In the genomic region with DNA sequence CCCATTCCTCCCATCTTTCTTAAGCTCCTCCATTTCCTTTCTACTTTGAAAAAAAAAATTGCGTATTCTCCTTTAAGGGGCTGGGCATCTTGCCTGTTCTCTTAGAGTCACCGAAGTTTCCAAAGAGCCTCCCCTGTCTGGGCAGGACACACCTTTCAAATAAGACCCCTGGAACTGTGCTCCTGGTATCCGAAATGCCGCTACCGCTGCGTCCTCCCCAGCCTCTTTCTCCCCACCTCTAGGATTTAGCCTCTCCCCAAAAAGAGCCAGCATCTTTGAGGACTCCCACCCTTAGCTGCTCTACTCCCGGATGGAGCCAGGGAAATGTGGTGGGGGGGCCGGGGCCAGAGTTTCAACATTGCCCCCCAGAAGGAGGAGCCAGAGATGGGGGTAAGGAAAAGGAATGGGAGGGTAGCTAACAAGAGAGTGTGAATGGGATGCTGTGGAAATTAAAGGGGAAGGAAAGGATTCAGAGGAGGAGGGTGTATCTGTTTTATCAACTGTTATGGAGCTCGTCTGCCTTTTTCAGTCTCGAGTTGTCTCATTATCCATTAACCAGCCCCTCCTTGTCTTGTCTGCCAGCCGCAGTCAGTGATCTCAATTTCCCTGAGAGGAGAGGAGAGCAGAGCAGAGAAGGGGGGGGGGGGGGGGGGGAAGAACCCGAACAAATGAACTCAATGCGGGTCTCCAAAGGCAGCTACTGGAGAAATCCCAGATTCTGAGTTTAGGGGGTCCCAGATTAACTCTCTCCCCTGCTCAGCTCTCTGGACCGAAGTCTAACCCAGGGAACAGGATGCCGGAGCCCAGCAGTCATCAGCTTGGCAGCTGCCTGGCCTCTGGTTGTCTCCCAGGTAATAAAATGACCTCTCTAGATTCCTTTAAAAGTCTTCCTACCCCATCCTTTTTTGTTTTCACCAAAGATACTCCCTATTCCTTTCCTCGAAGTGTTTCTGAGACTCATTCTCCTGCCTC, we compare ENCODE assay signal across 7 mouse cellular contexts. TPM values are rescaled to one million over a fixed set of nuclear protein-coding genes. Genes with fewer than 3 reads are reported as not detected.
DNase-seq lines count a peak whose midpoint lies in the region; ATAC-seq and TF ChIP-seq lines count a peak whose summit lies in the region.

A gene (plus strand): TSS at position 136 of the 972 bp plus-strand sequence.

- H3ac ChIP-seq in C2C12 (ENCODE audit: control insufficient read depth, insufficient read length, low read depth): peak within 1 kb of the TSS; percentile 60

- TF ChIP-seq CTCF in C2C12 (IDR thresholded peaks at IDR 0.05; ENCODE audit: control insufficient read depth, insufficient read depth, insufficient read length): no peak
- no peak for TF ChIP-seq CTCF in MEL (IDR thresholded peaks at IDR 0.05 in 2 of 3, conservative IDR thresholded peaks at IDR 0.05 in 1 of 3; ENCODE audit: control insufficient read depth in 1 of 3, insufficient read depth in 1 of 3, low read depth in 2 of 3, low read length in 3 of 3, poor library complexity in 1 of 3, severe bottlenecking in 1 of 3)

- 7% methylated on average over 16 of the region's 16 CpGs for WGBS in embryonic facial prominence, embryonic 13.5 days
- 8% methylated on average over 16 of the region's 16 CpGs for WGBS in hindbrain, embryonic 10.5 days
- WGBS in limb, embryonic 11.5 days: 8% methylated on average over 14 of the region's 16 CpGs
- WGBS in neural tube, embryonic 14.5 days: 4% methylated on average over 15 of the region's 16 CpGs

- no peak for TF ChIP-seq EP300 in MEL (IDR thresholded peaks at IDR 0.05; ENCODE audit: low read depth in 1 of 2, low read length in 2 of 2)

- no peak for TF ChIP-seq RAD21 in MEL (IDR thresholded peaks at IDR 0.05; ENCODE audit: low read depth, low read length)

- H3K79me2 ChIP-seq in C2C12 (ENCODE audit: control insufficient read depth, insufficient read depth) (no peaks in the 10 kb centered on the region), MEL (ENCODE audit: control insufficient read depth, insufficient read depth, low read length, poor library complexity) (no peaks in the 10 kb centered on the region)

- no peak for DNase-seq in MEL (ENCODE audit: low read depth, low spot score)
- no peak for DNase-seq in hindbrain, embryonic 10.5 days (ENCODE audit: low spot score)
- DNase-seq in limb, embryonic 11.5 days (ENCODE audit: low spot score): peak; percentile 36
- DNase-seq in ovary, postnatal 36 days (ENCODE audit: low spot score): no peak

- peak within 1 kb of the TSS; percentile 88 for H3K4me2 ChIP-seq in embryonic facial prominence, embryonic 13.5 days
- peak within 1 kb of the TSS; percentile 73 for H3K4me2 ChIP-seq in limb, embryonic 11.5 days (ENCODE audit: low read depth, severe bottlenecking)
- peak within 1 kb of the TSS; percentile 93 for H3K4me2 ChIP-seq in neural tube, embryonic 14.5 days (ENCODE audit: low read depth, low read length)

- H3K36me3 ChIP-seq in C2C12 (ENCODE audit: control insufficient read depth, insufficient read depth) (peaks cover 5% of the 10 kb centered on the region), MEL (ENCODE audit: control insufficient read depth in 1 of 2, insufficient read depth in 2 of 2, low read length in 2 of 2) (peaks cover 0 to 9% of the 10 kb centered on the region in 2 experiments; a peak in 2 of 4 replicates)
- H3K36me3 ChIP-seq in embryonic facial prominence, embryonic 13.5 days: peaks cover 16% of the 10 kb centered on the region
- H3K36me3 ChIP-seq in hindbrain, embryonic 10.5 days: no peaks in the 10 kb centered on the region
- H3K36me3 ChIP-seq in limb, embryonic 11.5 days (ENCODE audit: control insufficient read depth, insufficient read depth, low read length): 0 out of 2 replicates have a peak, but pooled peaks cover 2% of the 10 kb centered on the region
- H3K36me3 ChIP-seq in neural tube, embryonic 14.5 days (ENCODE audit: control insufficient read depth, insufficient read depth, low read length): no peaks in the 10 kb centered on the region

- no peak for TF ChIP-seq POLR2A in MEL (IDR thresholded peaks at IDR 0.05; ENCODE audit: control insufficient read depth in 1 of 2, insufficient read depth in 1 of 2, low read depth in 1 of 2, low read length in 2 of 2, poor library complexity in 1 of 2)

- H3K9me3 ChIP-seq in MEL (replicated peaks; ENCODE audit: insufficient read depth, low read length): no peaks in the 10 kb centered on the region
- no peaks in the 10 kb centered on the region for H3K9me3 ChIP-seq in embryonic facial prominence, embryonic 13.5 days
- no peaks in the 10 kb centered on the region for H3K9me3 ChIP-seq in hindbrain, embryonic 10.5 days
- H3K9me3 ChIP-seq in limb, embryonic 11.5 days (ENCODE audit: control insufficient read depth, low read length): no peaks in the 10 kb centered on the region
- no peaks in the 10 kb centered on the region for H3K9me3 ChIP-seq in neural tube, embryonic 14.5 days (ENCODE audit: control insufficient read depth, low read length)

- H3K9ac ChIP-seq in MEL (ENCODE audit: control insufficient read depth, low read depth, low read length, poor library complexity, severe bottlenecking): 0 out of 2 replicates have a peak within 1 kb of the TSS, but pooled peaks have one; percentile 20
- H3K9ac ChIP-seq in embryonic facial prominence, embryonic 13.5 days: peak within 1 kb of the TSS; percentile 82
- peak within 1 kb of the TSS; percentile 65 for H3K9ac ChIP-seq in limb, embryonic 11.5 days (ENCODE audit: low read length)
- peak within 1 kb of the TSS; percentile 51 for H3K9ac ChIP-seq in neural tube, embryonic 14.5 days (replicated peaks; ENCODE audit: low read depth, low read length)

- H3K27me3 ChIP-seq in C2C12 (ENCODE audit: control insufficient read depth, insufficient read depth, insufficient read length) (no peaks in the 10 kb centered on the region), MEL (ENCODE audit: control insufficient read depth in 1 of 2, insufficient read depth in 2 of 2, low read length in 2 of 2) (no peaks in the 10 kb centered on the region)
- no peaks in the 10 kb centered on the region for H3K27me3 ChIP-seq in embryonic facial prominence, embryonic 13.5 days
- no peaks in the 10 kb centered on the region for H3K27me3 ChIP-seq in hindbrain, embryonic 10.5 days (ENCODE audit: insufficient read depth, poor library complexity, severe bottlenecking)
- H3K27me3 ChIP-seq in limb, embryonic 11.5 days (ENCODE audit: control insufficient read depth, insufficient read depth, low read length): no peaks in the 10 kb centered on the region
- no peaks in the 10 kb centered on the region for H3K27me3 ChIP-seq in neural tube, embryonic 14.5 days (ENCODE audit: control insufficient read depth, insufficient read depth, low read length)

- peaks cover 0 to 17% of the 10 kb centered on the region in 2 experiments; a peak in 2 of 4 replicates for H3K4me1 ChIP-seq in MEL (ENCODE audit: control insufficient read depth in 1 of 2, insufficient read depth in 2 of 2, low read length in 2 of 2)
- H3K4me1 ChIP-seq in embryonic facial prominence, embryonic 13.5 days: peaks cover 29% of the 10 kb centered on the region
- H3K4me1 ChIP-seq in hindbrain, embryonic 10.5 days (replicated peaks): peaks cover 29% of the 10 kb centered on the region
- H3K4me1 ChIP-seq in limb, embryonic 11.5 days (ENCODE audit: control insufficient read depth, insufficient read depth, low read length): peaks cover 12% of the 10 kb centered on the region; the same call in 1 of the 2 replicates
- H3K4me1 ChIP-seq in neural tube, embryonic 14.5 days (ENCODE audit: control insufficient read depth, insufficient read depth, low read length): peaks cover 8% of the 10 kb centered on the region; the same call in 1 of the 2 replicates

- no peaks in the 10 kb centered on the region for H3K79me3 ChIP-seq in C2C12 (ENCODE audit: low read depth)

- H3K4me3 ChIP-seq in C2C12 (ENCODE audit: insufficient read depth, poor library complexity, severe bottlenecking): peak within 1 kb of the TSS; percentile 11
- peak within 1 kb of the TSS; percentile 28 to 30 for H3K4me3 ChIP-seq in MEL (ENCODE audit: control insufficient read depth in 1 of 2, insufficient read depth in 1 of 2, low read depth in 2 of 2, low read length in 2 of 2)
- H3K4me3 ChIP-seq in embryonic facial prominence, embryonic 13.5 days: peak within 1 kb of the TSS; percentile 63
- peak within 1 kb of the TSS; percentile 54 for H3K4me3 ChIP-seq in hindbrain, embryonic 10.5 days
- H3K4me3 ChIP-seq in limb, embryonic 11.5 days (ENCODE audit: low read depth, low read length): peak within 1 kb of the TSS; percentile 42
- peak within 1 kb of the TSS; percentile 38 for H3K4me3 ChIP-seq in neural tube, embryonic 14.5 days (ENCODE audit: low read depth, low read length)

- no peak for ATAC-seq in embryonic facial prominence, embryonic 13.5 days (ENCODE audit: insufficient number of reproducible peaks, insufficient read depth, low FRiP score, low TSS enrichment, low read depth)
- no peak; the same call in 1 of the 2 replicates for ATAC-seq in limb, embryonic 11.5 days (ENCODE audit: insufficient number of reproducible peaks, low FRiP score, low TSS enrichment, low read depth)
- ATAC-seq in neural tube, embryonic 14.5 days (ENCODE audit: low read depth): peak; percentile 12; the same call in 1 of the 2 replicates

- no peak within 1 kb of the TSS for H3K27ac ChIP-seq in MEL (ENCODE audit: control insufficient read depth, low read depth, low read length)
- H3K27ac ChIP-seq in embryonic facial prominence, embryonic 13.5 days: peak within 1 kb of the TSS; percentile 93
- peak within 1 kb of the TSS; percentile 81 for H3K27ac ChIP-seq in hindbrain, embryonic 10.5 days
- H3K27ac ChIP-seq in limb, embryonic 11.5 days (replicated peaks; ENCODE audit: low read depth, low read length): peak within 1 kb of the TSS; percentile 72
- no peak within 1 kb of the TSS; the same call in 1 of the 2 replicates for H3K27ac ChIP-seq in neural tube, embryonic 14.5 days (ENCODE audit: low read depth, low read length)

TF ChIP-seq in C2C12, 6 proteins besides CTCF, POLR2A, EP300 and RAD21 (continues in another document):
- TF ChIP-seq USF1 (IDR thresholded peaks at IDR 0.05; ENCODE audit: low read depth) (no peak), FOSL1 (IDR thresholded peaks at IDR 0.05; ENCODE audit: insufficient read depth, low read length, poor library complexity, severe bottlenecking) (no peak)

TF ChIP-seq in MEL, 35 proteins besides CTCF, POLR2A, EP300 and RAD21:
- TF ChIP-seq GATA1 (IDR thresholded peaks at IDR 0.05; ENCODE audit: low read depth, low read length) (no peak), ZNF384 (IDR thresholded peaks at IDR 0.05; ENCODE audit: low read depth, low read length) (peak; percentile 61)

RNA-seq across cellular contexts. Expression of the gene that starts here (rescaled TPM):
- 5.1 TPM for polyA plus RNA-seq in C2C12 (2012; fragmentation: generic; extraction: Trizol)
- 0.62 and 0.77 TPM in 2 replicates for total RNA-seq in MEL (2012; rRNA removed)
- 1 to 10 TPM in 1 of 2 experiments, not detected in 1; 1.4 TPM for polyA plus RNA-seq in MEL (2012; ENCODE audit: insufficient read depth in 1 of 2, insufficient read length in 2 of 2, low read depth in 1 of 2, low replicate concordance in 2 of 2, missing spikeins in 1 of 2)
- polyA plus RNA-seq in embryonic facial prominence, embryonic 13.5 days (2015; fragmentation: Nextera tagmentation; extraction: Ambion mirVana): 37.3 and 38.2 TPM in 2 replicates
- polyA plus RNA-seq in hindbrain, embryonic 10.5 days (2016; fragmentation: Nextera tagmentation; extraction: Ambion mirVana): 10.4 and 11.4 TPM in 2 replicates
- 22.7 and 24.9 TPM in 2 replicates for polyA plus RNA-seq in limb, embryonic 11.5 days (2014; fragmentation: Nextera tagmentation; extraction: Ambion mirVana)
- polyA plus RNA-seq in neural tube, embryonic 14.5 days (2014; fragmentation: Nextera tagmentation; extraction: Ambion mirVana): 10.9 and 11.6 TPM in 2 replicates

Comparison
In these comparisons a context has a peak if more than half of its experiments do, and no peak if none do; other contexts are left out.
1. H3K4me3 ChIP-seq: peak in every context shown above with its lines; median percentile 63 in embryonic facial prominence, embryonic 13.5 days; 54 in hindbrain, embryonic 10.5 days; 42 in limb, embryonic 11.5 days; 38 in neural tube, embryonic 14.5 days; 29 in MEL; 11 in C2C12.
2. H3K27ac ChIP-seq: peak in embryonic facial prominence, embryonic 13.5 days (single experiment), hindbrain, embryonic 10.5 days (single experiment) and limb, embryonic 11.5 days (single experiment); none in MEL (single experiment) and neural tube, embryonic 14.5 days (single experiment).
3. H3K9ac ChIP-seq: peak in every context shown above with its lines; median percentile 82 in embryonic facial prominence, embryonic 13.5 days; 65 in limb, embryonic 11.5 days; 51 in neural tube, embryonic 14.5 days; 20 in MEL.
4. Peak in every context shown above with its lines, with median percentiles within 50 percentile points of each other: H3K4me2 ChIP-seq.